ENCODE assay signal across 8 mouse cellular contexts in genomic region chr16:11322409-11323323, GRCm38 (mm10). TPM values are rescaled to one million over a fixed set of nuclear protein-coding genes. Genes with fewer than 3 reads are reported as not detected.
DNase-seq lines count a peak whose midpoint lies in the region; ATAC-seq and TF ChIP-seq lines count a peak whose summit lies in the region.

Gene Snx29 (plus strand): TSS chr16:11322908.

- peak; percentile 93 for DNase-seq in MEL (ENCODE audit: low read depth, low spot score)
- DNase-seq in cerebellum, adult 2 months: peak; percentile 96 to 99
- peak; percentile 78 for DNase-seq in forelimb bud, embryonic 11.5 days (ENCODE audit: low read depth, low spot score)
- peak; percentile 88 for DNase-seq in layer of hippocampus, adult 9-10 months (ENCODE audit: low spot score)
- peak; percentile 98 for DNase-seq in ovary, postnatal 10 days (ENCODE audit: low spot score)
- peak; percentile 94 to 99 for DNase-seq in thymus, postnatal 10 days (ENCODE audit: low spot score in 2 of 2)

- peak within 1 kb of the TSS; percentile 73 for H3K9ac ChIP-seq in MEL (ENCODE audit: control insufficient read depth, low read depth, low read length, poor library complexity, severe bottlenecking)
- H3K9ac ChIP-seq in lung, embryonic 16.5 days (ENCODE audit: low read length): peak within 1 kb of the TSS; percentile 89

- H3K27me3 ChIP-seq in MEL (ENCODE audit: control insufficient read depth in 1 of 2, insufficient read depth in 2 of 2, low read length in 2 of 2): peaks cover 0 to 1% of the 10 kb centered on the region in 2 experiments; a peak in 2 of 4 replicates
- H3K27me3 ChIP-seq in cerebellum, adult 2 months (ENCODE audit: control insufficient read depth, insufficient read depth, low read length): no peaks in the 10 kb centered on the region
- H3K27me3 ChIP-seq in lung, embryonic 16.5 days (ENCODE audit: control insufficient read depth, insufficient read depth, low read depth, low read length): no peaks in the 10 kb centered on the region

- peaks cover 0 to 5% of the 10 kb centered on the region in 2 experiments; a peak in 1 of 4 replicates for H3K36me3 ChIP-seq in MEL (ENCODE audit: control insufficient read depth in 1 of 2, insufficient read depth in 2 of 2, low read length in 2 of 2)
- no peaks in the 10 kb centered on the region for H3K36me3 ChIP-seq in lung, embryonic 16.5 days (ENCODE audit: control insufficient read depth, insufficient read depth, low read length)

- peak within 1 kb of the TSS; percentile 96 for H3K4me2 ChIP-seq in lung, embryonic 16.5 days (ENCODE audit: low read depth, low read length)

- no peak for TF ChIP-seq EP300 in MEL (IDR thresholded peaks at IDR 0.05; ENCODE audit: low read depth in 1 of 2, low read length in 2 of 2)

- no peak for TF ChIP-seq CTCF in MEL (IDR thresholded peaks at IDR 0.05 in 2 of 3, conservative IDR thresholded peaks at IDR 0.05 in 1 of 3; ENCODE audit: control insufficient read depth in 1 of 3, insufficient read depth in 1 of 3, low read depth in 2 of 3, low read length in 3 of 3, poor library complexity in 1 of 3, severe bottlenecking in 1 of 3)
- no peak for TF ChIP-seq CTCF in cerebellum, adult 2 months (IDR thresholded peaks at IDR 0.05; ENCODE audit: borderline replicate concordance, insufficient read depth, low read depth, low read length)

- H3K79me2 ChIP-seq in MEL (ENCODE audit: control insufficient read depth, insufficient read depth, low read length, poor library complexity): no peaks in the 10 kb centered on the region; the same call in 1 of the 2 replicates

- peaks cover 0 to 7% of the 10 kb centered on the region in 2 experiments; a peak in 3 of 4 replicates for H3K4me1 ChIP-seq in MEL (ENCODE audit: control insufficient read depth in 1 of 2, insufficient read depth in 2 of 2, low read length in 2 of 2)
- 0 out of 2 replicates have a peak, but pooled peaks cover 4% of the 10 kb centered on the region for H3K4me1 ChIP-seq in cerebellum, adult 2 months (ENCODE audit: control insufficient read depth, insufficient read depth, low read length)
- peaks cover 13% of the 10 kb centered on the region for H3K4me1 ChIP-seq in lung, embryonic 16.5 days (replicated peaks; ENCODE audit: control insufficient read depth, insufficient read depth, low read length)

- H3K9me3 ChIP-seq in MEL (replicated peaks; ENCODE audit: insufficient read depth, low read length): no peaks in the 10 kb centered on the region
- no peaks in the 10 kb centered on the region for H3K9me3 ChIP-seq in lung, embryonic 16.5 days (ENCODE audit: control insufficient read depth, low read length)

- 4% methylated on average over 61 of the region's 61 CpGs for WGBS in cerebellum, adult 2 months
- 4% methylated on average over 59 of the region's 61 CpGs for whole genome bisulfite sequencing in lung, embryonic 16.5 days

- ATAC-seq in hematopoietic stem cell, adult 5-6 weeks (replicated peaks in 1 of 2; ENCODE audit: insufficient read depth in 1 of 2, low FRiP score in 2 of 2, low TSS enrichment in 1 of 2, low read depth in 1 of 2, poor library complexity in 2 of 2, severe bottlenecking in 2 of 2): peak; percentile 84 to 90
- peak; percentile 98 for ATAC-seq in lung, embryonic 16.5 days (ENCODE audit: low read depth)

- TF ChIP-seq RAD21 in MEL (IDR thresholded peaks at IDR 0.05; ENCODE audit: low read depth, low read length): no peak

- peak; percentile 58 to 74; a peak in 2 of 4 replicates for TF ChIP-seq POLR2A in MEL (IDR thresholded peaks at IDR 0.05; ENCODE audit: control insufficient read depth in 1 of 2, insufficient read depth in 1 of 2, low read depth in 1 of 2, low read length in 2 of 2, poor library complexity in 1 of 2)
- peak; percentile 87 for TF ChIP-seq POLR2A in cerebellum, adult 2 months (IDR thresholded peaks at IDR 0.05; ENCODE audit: borderline replicate concordance, insufficient read depth, low read length)

- peak within 1 kb of the TSS; percentile 85 to 98 for H3K4me3 ChIP-seq in MEL (ENCODE audit: control insufficient read depth in 1 of 2, insufficient read depth in 1 of 2, low read depth in 2 of 2, low read length in 2 of 2)
- H3K4me3 ChIP-seq in cerebellum, adult 2 months (replicated peaks; ENCODE audit: insufficient read depth, low read depth, low read length): peak within 1 kb of the TSS; percentile 94
- peak within 1 kb of the TSS; percentile 84 for H3K4me3 ChIP-seq in lung, embryonic 16.5 days (ENCODE audit: low read length)

- no peak within 1 kb of the TSS for H3K27ac ChIP-seq in MEL (ENCODE audit: control insufficient read depth, low read depth, low read length)
- peak within 1 kb of the TSS; percentile 57 for H3K27ac ChIP-seq in cerebellum, adult 2 months (ENCODE audit: insufficient read depth, low read length)
- peak within 1 kb of the TSS; percentile 70 for H3K27ac ChIP-seq in lung, embryonic 16.5 days (ENCODE audit: low read length)

TF ChIP-seq in MEL, 35 proteins besides CTCF, POLR2A, EP300 and RAD21:
- TF ChIP-seq NELFE (IDR thresholded peaks at IDR 0.05; ENCODE audit: low read depth, low read length) (peak; percentile 56; the same call in 1 of the 2 replicates), ELF1 (IDR thresholded peaks at IDR 0.05; ENCODE audit: low read depth, low read length) (peak; percentile 71), MXI1 (IDR thresholded peaks at IDR 0.05; ENCODE audit: low read depth, low read length) (peak; percentile 74; the same call in 1 of the 2 replicates), TAL1 (IDR thresholded peaks at IDR 0.05; ENCODE audit: low read length) (no peak), HCFC1 (IDR thresholded peaks at IDR 0.05; ENCODE audit: low read depth, low read length) (peak; percentile 89), SIN3A (IDR thresholded peaks at IDR 0.05; ENCODE audit: low read length) (peak; percentile 86), CHD2 (IDR thresholded peaks at IDR 0.05; ENCODE audit: low read length) (peak; percentile 47; the same call in 1 of the 2 replicates), MAZ (IDR thresholded peaks at IDR 0.05; ENCODE audit: low read depth, low read length) (peak; percentile 63; the same call in 1 of the 2 replicates), UBTF (IDR thresholded peaks at IDR 0.05; ENCODE audit: borderline replicate concordance, insufficient read depth, low read depth, low read length) (peak; percentile 52; the same call in 1 of the 2 replicates), POLR2AphosphoS5 (IDR thresholded peaks at IDR 0.05; ENCODE audit: borderline replicate concordance, low read depth, low read length) (no peak), NRF1 (IDR thresholded peaks at IDR 0.05; ENCODE audit: insufficient read depth, low read depth, low read length, poor library complexity, severe bottlenecking) (0 out of 2 replicates have a peak, but pooled peaks have one; percentile 13), TCF12 (IDR thresholded peaks at IDR 0.05; ENCODE audit: low read depth, low read length) (peak; percentile 10; the same call in 1 of the 2 replicates), SMC3 (IDR thresholded peaks at IDR 0.05; ENCODE audit: low read depth, low read length) (0 out of 2 replicates have a peak, but pooled peaks have one; percentile 0), TBP (IDR thresholded peaks at IDR 0.05; ENCODE audit: low read depth, low read length) (no peak), ZMIZ1 (IDR thresholded peaks at IDR 0.05; ENCODE audit: low read depth, low read length) (0 out of 2 replicates have a peak, but pooled peaks have one; percentile 65)
TF ChIP-seq in MEL: peak in this region for 12.

RNA-seq across cellular contexts. Expression of gene Snx29, which starts in this region (rescaled TPM):
- 0.42 and 0.73 TPM in 2 replicates for total RNA-seq in MEL (2012; rRNA removed)
- under 1 TPM in 1 of 2 experiments, not detected in 1; 0.72 TPM for polyA plus RNA-seq in MEL (2012; ENCODE audit: insufficient read depth in 1 of 2, insufficient read length in 2 of 2, low read depth in 1 of 2, low replicate concordance in 2 of 2, missing spikeins in 1 of 2)
- 8.4 and 9.0 TPM in 2 replicates for polyA plus RNA-seq in cerebellum, adult 2 months (2012; rRNA removed)
- 22.8 and 25.7 TPM in 2 replicates for total RNA-seq in hematopoietic stem cell, adult 5-6 weeks (2017)
- polyA plus RNA-seq in lung, embryonic 16.5 days (2015; fragmentation: Nextera tagmentation; extraction: Ambion mirVana): 11.4 and 16.2 TPM in 2 replicates

Comparison
In these comparisons a context has a peak if more than half of its experiments do, and no peak if none do; other contexts are left out.
1. RNA of gene Snx29 (total RNA-seq): 22.8 to 25.7 TPM in hematopoietic stem cell, adult 5-6 weeks; 0.42 to 0.73 TPM in MEL; every median in the first group is over 10 times any median in the second.
2. Peak in DNase-seq, H3K4me3 ChIP-seq and H3K9ac ChIP-seq in MEL; RNA of the gene not detected or under 1 TPM.
3. Peak in every context shown above with its lines, with median percentiles within 50 percentile points of each other: DNase-seq and H3K4me3 ChIP-seq.